Mouse (Mus musculus) olfactory bulb, adult 2 months (tissue): Measurements from ENCODE around the gene Abracl.

ENCODE experiments used
- CTCF ChIP-seq: fragments of 200-500 bp; IDR thresholded peaks from 2 replicates; pipeline ENCODE4 v1.5.1; 2012; ENCODE audit warnings: low read depth, mild to moderate bottlenecking, low read length, moderate library complexity; ENCODE audit not compliant: insufficient read depth
- POLR2A ChIP-seq: fragments of 200-500 bp; IDR thresholded peaks from 2 replicates; pipeline ENCODE4 v1.6.1; 2012; ENCODE audit warnings: mild to moderate bottlenecking, low read depth, low read length, moderate library complexity; ENCODE audit not compliant: insufficient read depth

DNA sequence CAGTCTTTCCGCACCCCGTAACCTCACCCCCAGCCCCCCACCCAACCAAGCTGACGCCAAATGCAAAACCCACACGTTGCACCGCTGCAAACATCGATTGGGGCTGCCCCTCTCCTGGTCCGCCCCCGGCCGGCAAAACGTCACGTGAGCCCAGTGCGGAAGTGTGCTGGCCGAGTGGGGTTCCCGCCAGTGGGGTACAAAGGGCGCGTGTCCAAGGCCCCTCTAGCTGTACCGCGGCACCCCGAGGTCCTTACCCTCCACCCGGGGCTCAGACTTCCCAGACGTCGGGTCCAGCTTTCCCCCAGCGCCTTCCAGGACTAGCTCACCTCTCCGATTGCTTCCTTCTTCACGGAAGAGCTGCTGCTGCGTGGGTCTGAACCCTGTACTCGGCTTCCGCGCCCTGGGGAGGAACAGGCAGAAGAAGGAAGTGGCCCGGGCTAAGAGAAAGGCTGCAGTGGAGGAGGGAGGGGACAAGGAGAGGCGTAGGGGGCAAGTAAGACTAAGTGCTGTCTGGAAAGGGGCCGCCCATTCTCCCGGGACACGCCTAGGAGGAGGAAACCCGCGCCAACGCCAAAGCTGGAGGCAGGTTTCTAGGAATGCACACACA is at the start of gene Abracl:
- TF ChIP-seq POLR2A (peak; percentile 18; the same call in 1 of the 2 replicates), CTCF (no peak)
